Mouse (Mus musculus): ENCODE data around the gene Casp8.

DNA sequence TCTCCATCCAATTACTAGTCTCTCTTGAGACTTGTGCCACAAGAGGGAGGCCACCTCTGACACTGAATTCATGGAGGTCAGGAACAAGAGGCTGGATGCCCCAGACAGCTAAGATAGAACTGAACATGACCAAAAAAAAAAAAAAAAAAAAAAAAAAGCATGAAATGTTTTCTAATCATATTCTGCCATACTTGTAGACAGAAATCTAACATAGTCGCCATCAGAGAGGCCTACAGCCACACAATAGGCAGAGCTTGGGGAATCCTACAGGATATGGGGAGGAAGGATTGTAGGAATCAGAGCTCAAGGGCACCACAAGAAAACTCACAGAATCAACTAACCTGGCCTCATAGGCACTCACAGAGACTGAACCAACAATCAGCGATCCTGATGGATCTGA, 469 bp upstream of the Casp8 start:
- TF ChIP-seq SRF (IDR thresholded peaks at IDR 0.05; ENCODE audit: control insufficient read depth, insufficient read length, low read depth) (no peak), MAX (IDR thresholded peaks at IDR 0.05; ENCODE audit: low read depth) (no peak), USF1 (IDR thresholded peaks at IDR 0.05; ENCODE audit: low read depth) (no peak), POLR2A (IDR thresholded peaks at IDR 0.05; ENCODE audit: insufficient read length, low read depth) (no peak), REST (IDR thresholded peaks at IDR 0.05; ENCODE audit: insufficient read depth, insufficient read length) (no peak), MYOD1 (IDR thresholded peaks at IDR 0.05; ENCODE audit: control insufficient read depth in 1 of 3, insufficient read length in 2 of 3, low read depth in 2 of 3) (no peak), POLR2AphosphoS2 (IDR thresholded peaks at IDR 0.05; ENCODE audit: insufficient read length, low read depth) (no peak)

Data from myocyte (in vitro differentiated cells).